Mouse (Mus musculus): ENCODE measurements around the gene Syne3. TPM values are rescaled to one million over a fixed set of nuclear protein-coding genes. Genes with fewer than 3 reads are reported as not detected.
A peak's percentile ranks its signal among the peaks of the same experiment; 100 is the strongest.

Syne3 gene
- total and polyA plus RNA-seq, 3 experiments: 2.3 to 8.5 (median 7.0) TPM

DNA sequence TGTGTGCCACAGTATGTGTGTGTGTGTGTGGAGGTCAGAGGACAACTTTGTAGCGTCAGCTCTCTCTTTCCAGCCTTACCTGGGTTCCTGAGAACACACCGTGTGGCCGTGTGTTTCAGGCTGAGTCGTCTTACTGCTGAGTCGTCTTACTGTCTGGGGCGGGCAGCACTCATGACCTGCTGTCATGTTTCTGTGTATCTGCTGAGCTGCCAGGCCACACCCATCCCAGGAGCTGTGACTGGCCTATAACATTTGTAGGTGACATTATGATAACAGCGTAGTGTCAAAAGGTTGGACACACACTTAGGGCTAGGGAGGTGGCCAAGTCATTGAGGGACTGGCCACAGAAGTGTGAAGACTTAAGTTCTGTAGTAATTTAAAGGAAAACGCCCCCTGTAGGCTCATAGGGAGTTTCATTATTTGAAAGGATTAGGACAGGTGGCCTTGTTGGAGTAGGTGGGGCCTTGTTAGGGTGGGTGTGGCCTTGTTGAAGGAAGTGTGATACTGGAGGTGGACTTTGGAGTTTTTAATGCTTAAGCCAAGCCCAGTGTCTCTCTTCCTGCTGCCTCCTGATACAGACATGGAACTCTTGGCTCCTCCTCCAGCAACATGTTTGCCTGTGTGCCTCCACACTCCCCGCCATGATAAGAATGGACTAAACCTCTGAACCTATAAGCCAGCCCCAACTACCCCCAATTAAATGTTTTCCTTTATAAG lies 13.4 kb downstream of the Syne3 start:
- intact Hi-C loops (cut with DNase I): no loop called here
- H3K27ac ChIP-seq: no peak overlapping the region
- DNase-seq: no peak
- H3K4me3 ChIP-seq: no peak overlapping the region
- H3K27me3 ChIP-seq (ENCODE audit: control insufficient read depth, insufficient read depth, low read length): no peaks in the 10 kb centered on the region
- H3K9ac ChIP-seq (ENCODE audit: low read depth, low read length): no peak overlapping the region
- no peak for TF ChIP-seq CTCF (IDR thresholded peaks at IDR 0.05)
- no peak for TF ChIP-seq POLR2A (IDR thresholded peaks at IDR 0.05; ENCODE audit: insufficient read depth, low read depth, low read length)
- TF ChIP-seq EP300 (IDR thresholded peaks at IDR 0.05; ENCODE audit: insufficient read depth, low read depth, low read length): no peak
- 79% methylated on average over 9 of the region's 9 CpGs for WGBS
- H3K4me1 ChIP-seq (ENCODE audit: control insufficient read depth, insufficient read depth, low read length): peaks cover 20% of the 10 kb centered on the region
- H3K36me3 ChIP-seq (ENCODE audit: control insufficient read depth, insufficient read depth, low read length): no peaks in the 10 kb centered on the region
- H3K79me2 ChIP-seq (replicated peaks; ENCODE audit: control insufficient read depth, insufficient read depth, low read length): peaks cover 1% of the 10 kb centered on the region; the same call in 1 of the 2 replicates

DNA sequence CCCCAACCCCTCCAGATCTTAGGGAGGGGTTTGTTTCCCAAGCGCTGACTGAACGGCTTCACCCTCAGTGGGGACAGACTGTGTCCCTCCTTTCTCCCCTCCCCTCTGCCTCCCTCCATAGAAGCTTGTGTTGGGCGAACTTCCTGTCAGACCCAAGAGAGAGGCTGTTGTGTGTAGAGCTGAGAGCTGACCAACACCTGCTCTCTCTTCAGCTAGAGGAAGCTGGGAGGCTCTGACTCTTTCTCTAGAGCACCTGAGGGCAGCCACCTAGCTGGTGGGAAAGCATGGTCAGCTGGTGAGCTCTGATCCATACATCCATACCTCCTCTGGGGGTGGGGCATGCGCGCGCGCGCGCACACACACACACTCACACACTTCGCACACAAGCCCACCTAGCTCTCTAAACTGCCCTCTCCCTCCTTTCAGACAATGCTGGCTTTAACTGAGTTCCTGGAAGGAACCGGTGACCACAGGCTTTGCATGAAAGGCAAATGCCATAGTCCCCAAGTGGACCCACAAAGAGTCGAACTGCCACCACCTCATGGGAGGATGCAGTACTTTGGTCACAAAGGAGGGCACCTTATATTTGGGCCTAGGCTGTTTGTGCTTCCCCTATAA lies 14.2 kb downstream of the Syne3 start:
- Histone ChIP-seq H3K36me3 (ENCODE audit: control insufficient read depth, insufficient read depth, low read length) (no peaks in the 10 kb centered on the region), H3K9ac (ENCODE audit: low read depth, low read length) (no peak overlapping the region), H3K27ac (no peak overlapping the region), H3K4me3 (no peak overlapping the region), H3K4me1 (ENCODE audit: control insufficient read depth, insufficient read depth, low read length) (peaks cover 19% of the 10 kb centered on the region), H3K27me3 (ENCODE audit: control insufficient read depth, insufficient read depth, low read length) (no peaks in the 10 kb centered on the region), H3K79me2 (replicated peaks; ENCODE audit: control insufficient read depth, insufficient read depth, low read length) (peaks cover 1% of the 10 kb centered on the region; the same call in 1 of the 2 replicates)
- intact Hi-C loops (cut with DNase I): no loop called here
- WGBS: 89% methylated on average over 12 of the region's 12 CpGs
- DNase-seq: no peak
- TF ChIP-seq POLR2A (IDR thresholded peaks at IDR 0.05; ENCODE audit: insufficient read depth, low read depth, low read length): no peak
- no peak for TF ChIP-seq EP300 (IDR thresholded peaks at IDR 0.05; ENCODE audit: insufficient read depth, low read depth, low read length)
- no peak for TF ChIP-seq CTCF (IDR thresholded peaks at IDR 0.05)

DNA sequence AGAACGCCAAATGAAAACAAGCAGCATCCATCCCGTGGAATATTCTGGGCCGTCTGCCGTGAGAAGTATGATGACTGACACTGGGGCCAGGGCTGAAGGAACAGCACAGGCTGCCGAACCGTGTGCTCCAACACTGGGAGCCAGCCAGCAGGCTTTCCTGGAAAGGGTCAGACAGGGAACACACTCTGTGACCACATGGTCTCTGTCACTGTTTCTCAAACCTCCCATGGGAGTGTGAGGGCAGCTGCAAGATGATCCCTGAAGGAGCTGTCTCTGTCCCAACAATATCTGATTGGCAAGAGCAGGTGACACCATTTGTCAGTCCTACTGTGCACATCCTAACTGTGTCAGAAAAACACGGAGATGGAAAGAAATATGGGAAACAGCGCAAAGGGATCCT lies 16.8 kb downstream of the Syne3 start:
- intact Hi-C loops (cut with DNase I): no loop called here
- Histone ChIP-seq H3K36me3 (ENCODE audit: control insufficient read depth, insufficient read depth, low read length) (no peaks in the 10 kb centered on the region), H3K27ac (peak overlapping the region; percentile 45), H3K4me3 (no peak overlapping the region), H3K79me2 (replicated peaks; ENCODE audit: control insufficient read depth, insufficient read depth, low read length) (no peaks in the 10 kb centered on the region; the same call in 1 of the 2 replicates), H3K27me3 (ENCODE audit: control insufficient read depth, insufficient read depth, low read length) (no peaks in the 10 kb centered on the region), H3K4me1 (ENCODE audit: control insufficient read depth, insufficient read depth, low read length) (peaks cover 19% of the 10 kb centered on the region), H3K9ac (ENCODE audit: low read depth, low read length) (no peak overlapping the region)
- DNase-seq: peak; percentile 64 to 76
- 27% methylated on average over 8 of the region's 8 CpGs for WGBS
- TF ChIP-seq CTCF (IDR thresholded peaks at IDR 0.05) (no peak), POLR2A (IDR thresholded peaks at IDR 0.05; ENCODE audit: insufficient read depth, low read depth, low read length) (0 out of 2 replicates have a peak, but pooled peaks have one; percentile 19)

DNA sequence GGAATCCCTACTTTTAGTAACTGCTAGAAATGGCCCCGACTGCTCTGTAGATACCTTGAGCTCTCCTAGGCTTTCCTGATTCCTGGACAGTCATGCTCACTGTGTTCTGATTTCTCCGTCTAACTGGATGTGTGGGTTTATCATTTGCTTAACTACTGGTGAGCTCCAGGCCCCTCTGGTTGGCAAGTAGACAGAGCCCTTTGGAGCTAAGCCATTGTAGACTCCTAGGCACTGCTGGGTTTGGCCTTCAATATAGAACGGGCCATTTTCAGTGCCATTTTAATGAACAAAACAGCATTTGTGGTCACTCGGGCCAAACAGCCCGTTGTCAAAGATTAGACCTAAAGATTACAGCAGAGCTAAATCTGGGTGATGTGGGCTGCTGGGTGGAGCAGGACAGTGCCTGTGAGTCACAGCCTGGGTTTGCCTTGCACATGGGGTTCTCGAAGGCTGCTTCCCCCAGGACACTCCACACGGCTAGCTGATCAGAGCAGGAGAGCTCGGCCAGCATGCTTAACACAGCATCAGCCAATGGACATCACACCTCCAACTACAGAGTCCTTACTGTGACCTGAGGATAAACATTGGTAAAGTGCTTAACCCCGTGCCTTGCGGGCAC lies 17.4 kb downstream of the Syne3 start:
- H3K36me3 ChIP-seq (ENCODE audit: control insufficient read depth, insufficient read depth, low read length): no peaks in the 10 kb centered on the region
- TF ChIP-seq POLR2A (IDR thresholded peaks at IDR 0.05; ENCODE audit: insufficient read depth, low read depth, low read length) (no peak), EP300 (IDR thresholded peaks at IDR 0.05; ENCODE audit: insufficient read depth, low read depth, low read length) (no peak), CTCF (IDR thresholded peaks at IDR 0.05) (no peak)
- H3K79me2 ChIP-seq (replicated peaks; ENCODE audit: control insufficient read depth, insufficient read depth, low read length): no peaks in the 10 kb centered on the region; the same call in 1 of the 2 replicates
- peak overlapping the region; percentile 45 for H3K27ac ChIP-seq
- peak in 1 of 2 experiments; percentile 49 for DNase-seq
- H3K4me1 ChIP-seq (ENCODE audit: control insufficient read depth, insufficient read depth, low read length): peaks cover 19% of the 10 kb centered on the region
- no peak overlapping the region for H3K9ac ChIP-seq (ENCODE audit: low read depth, low read length)
- intact Hi-C loops (cut with DNase I): no loop called here
- 43% methylated on average over 10 of the region's 10 CpGs for WGBS
- H3K4me3 ChIP-seq: no peak overlapping the region
- H3K27me3 ChIP-seq (ENCODE audit: control insufficient read depth, insufficient read depth, low read length): no peaks in the 10 kb centered on the region

DNA sequence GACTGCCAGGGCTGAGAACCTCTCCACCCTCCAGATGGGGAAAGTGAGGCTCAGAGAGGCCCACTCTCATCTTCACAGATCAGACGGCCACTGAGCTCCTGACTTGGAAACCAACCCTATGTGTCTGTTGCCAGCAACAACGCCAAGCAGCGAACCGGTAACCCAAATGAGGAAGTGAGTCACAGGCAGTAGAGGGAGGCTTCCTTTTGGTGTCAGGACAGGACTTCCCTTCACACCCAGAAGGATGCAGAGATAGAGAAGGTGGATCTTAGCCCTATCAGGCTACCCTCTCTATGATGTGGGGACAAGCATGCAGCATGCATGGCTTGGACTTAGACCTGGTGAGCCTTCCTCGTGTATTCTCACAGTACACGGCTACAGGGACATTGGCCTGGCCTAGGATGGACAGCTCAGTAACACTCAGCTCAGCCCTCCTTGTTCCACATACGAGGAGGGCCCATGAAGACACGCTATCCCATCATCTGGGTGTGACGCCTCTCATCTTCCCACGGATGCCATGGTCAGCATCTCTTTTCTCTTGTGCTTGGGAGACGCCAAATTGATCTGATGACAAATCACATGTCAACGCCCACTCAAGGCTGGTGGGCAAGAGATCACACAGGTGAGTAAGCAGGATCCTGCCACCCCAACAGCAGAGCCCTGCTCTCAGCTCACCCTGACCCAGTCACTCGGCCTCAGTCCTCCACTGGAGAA lies 18.7 kb downstream of the Syne3 start:
- 63% methylated on average over 13 of the region's 13 CpGs for WGBS
- DNase-seq: peak in 1 of 2 experiments; percentile 66
- Histone ChIP-seq H3K9ac (ENCODE audit: low read depth, low read length) (no peak overlapping the region), H3K36me3 (ENCODE audit: control insufficient read depth, insufficient read depth, low read length) (no peaks in the 10 kb centered on the region), H3K4me1 (ENCODE audit: control insufficient read depth, insufficient read depth, low read length) (peaks cover 19% of the 10 kb centered on the region), H3K4me3 (no peak overlapping the region), H3K27me3 (ENCODE audit: control insufficient read depth, insufficient read depth, low read length) (no peaks in the 10 kb centered on the region), H3K79me2 (replicated peaks; ENCODE audit: control insufficient read depth, insufficient read depth, low read length) (no peaks in the 10 kb centered on the region; the same call in 1 of the 2 replicates), H3K27ac (no peak overlapping the region)
- TF ChIP-seq POLR2A (IDR thresholded peaks at IDR 0.05; ENCODE audit: insufficient read depth, low read depth, low read length): no peak
- no peak for TF ChIP-seq CTCF (IDR thresholded peaks at IDR 0.05)
- peak; percentile 73; the same call in 1 of the 2 replicates for TF ChIP-seq EP300 (IDR thresholded peaks at IDR 0.05; ENCODE audit: insufficient read depth, low read depth, low read length)
- intact Hi-C loops (cut with DNase I): no loop called here
